In the genomic region with DNA sequence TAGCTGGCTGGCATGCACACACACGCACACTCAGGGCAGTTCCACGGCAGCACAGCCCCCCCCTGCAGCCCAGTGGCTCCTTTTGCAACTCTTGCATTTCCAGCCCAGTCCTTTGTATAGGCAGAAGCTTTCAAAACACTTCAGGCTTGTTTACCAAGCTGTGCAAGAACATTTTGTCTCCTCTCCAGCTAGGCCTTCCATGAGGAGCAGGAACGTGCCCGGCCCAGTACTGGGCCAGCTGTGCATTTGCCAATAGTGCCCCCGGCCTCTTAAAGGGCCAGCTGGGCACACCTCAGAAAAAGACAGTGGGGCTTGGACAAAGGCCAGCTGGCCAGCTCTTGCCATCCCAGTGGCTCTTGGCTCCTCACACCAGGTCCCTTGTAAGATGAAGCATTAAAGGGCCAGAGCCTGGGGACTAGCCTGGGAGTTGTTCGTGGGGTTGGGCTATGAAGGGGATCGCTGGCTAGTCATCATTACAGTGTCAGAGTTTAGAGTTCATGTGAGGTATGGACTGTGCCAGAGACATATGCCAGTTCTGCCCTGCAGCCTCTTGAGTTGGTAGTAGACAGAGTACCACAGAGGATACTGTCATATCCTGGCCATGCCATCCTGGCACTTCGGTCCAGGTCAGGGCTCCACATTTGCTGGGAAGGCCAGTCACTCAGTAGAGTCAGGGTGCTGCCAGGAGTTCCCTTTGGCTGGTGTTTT, we compare ENCODE assay signal across 9 mouse cellular contexts.
DNase-seq lines count a peak whose midpoint lies in the region; ATAC-seq and TF ChIP-seq lines count a peak whose summit lies in the region.
"Had no signal": no experiment of that assay in that cellular context is flagged by ENCODE, and none has a peak within 500 bp of the region (broad histone marks: within the 10 kb centered on the region; RNA-seq: fewer than 3 reads in every experiment).

No protein-coding gene starts in this region.

- H3K4me1 ChIP-seq in lung, postnatal 0 days (ENCODE audit: insufficient read depth, low read depth, low read length) = peaks cover 12% of the 10 kb centered on the region

- 41% methylated on average over 8 of the region's 8 CpGs for WGBS in lung, postnatal 0 days

- ATAC-seq in lung, postnatal 0 days = peak; percentile 91
- ATAC-seq in megakaryocyte-erythroid progenitor cell, adult 5-6 weeks (replicated peaks; ENCODE audit: low FRiP score, low TSS enrichment, poor library complexity, severe bottlenecking) = no peak

- no peak overlapping the region for H3K9ac ChIP-seq in lung, postnatal 0 days (replicated peaks; ENCODE audit: low read depth)
- H3K9ac ChIP-seq: limb, embryonic 13.5 days had no signal

- no peak for TF ChIP-seq CTCF in lung, postnatal 0 days (IDR thresholded peaks at IDR 0.05)

- no peaks in the 10 kb centered on the region for H3K27me3 ChIP-seq in lung, postnatal 0 days (replicated peaks; ENCODE audit: insufficient read depth, low read length)
- H3K27me3 ChIP-seq: limb, embryonic 13.5 days had no signal

- DNase-seq in gastrocnemius, adult 18-20 months (ENCODE audit: low spot score) = peak; percentile 25
- no peak for DNase-seq in gastrocnemius, postnatal 10 days
- DNase-seq in Muller cell, postnatal 12 days (ENCODE audit: inconsistent ontology term) = peak; percentile 15
- peak; percentile 52 to 63 for DNase-seq in cerebellum, postnatal 25 days
- peak; percentile 82 for DNase-seq in kidney, postnatal 14 days
- peak; percentile 95 for DNase-seq in lung, postnatal 0 days (ENCODE audit: low spot score)
- DNase-seq in thymus, postnatal 14 days = no peak

- H3K4me2 ChIP-seq in lung, postnatal 0 days (replicated peaks; ENCODE audit: low read depth, low read length) = no peak overlapping the region
- H3K4me2 ChIP-seq: limb, embryonic 13.5 days had no signal

- H3K9me3 ChIP-seq in lung, postnatal 0 days (ENCODE audit: low read length) = no peaks in the 10 kb centered on the region
- H3K9me3 ChIP-seq: limb, embryonic 13.5 days had no signal

- H3K27ac ChIP-seq in lung, postnatal 0 days (ENCODE audit: low read length) = peak overlapping the region; percentile 78
- H3K27ac ChIP-seq: limb, embryonic 13.5 days had no signal

- peak; percentile 97 for TF ChIP-seq EP300 in lung, postnatal 0 days (IDR thresholded peaks at IDR 0.05)

- no peak overlapping the region for H3K4me3 ChIP-seq in lung, postnatal 0 days (ENCODE audit: low read depth, low read length)
- H3K4me3 ChIP-seq: limb, embryonic 13.5 days had no signal

- H3K36me3 ChIP-seq in lung, postnatal 0 days (ENCODE audit: insufficient read depth, low read length) = no peaks in the 10 kb centered on the region
- H3K36me3 ChIP-seq: limb, embryonic 13.5 days had no signal

Comparison
In these comparisons a context has a peak if more than half of its experiments do, and no peak if none do; other contexts are left out.
1. DNase-seq: peak in gastrocnemius, adult 18-20 months (single experiment), Muller cell, postnatal 12 days (single experiment), cerebellum, postnatal 25 days (2 of 2), kidney, postnatal 14 days (single experiment) and lung, postnatal 0 days (single experiment); none in gastrocnemius, postnatal 10 days (single experiment) and thymus, postnatal 14 days (single experiment).